In the genomic region with DNA sequence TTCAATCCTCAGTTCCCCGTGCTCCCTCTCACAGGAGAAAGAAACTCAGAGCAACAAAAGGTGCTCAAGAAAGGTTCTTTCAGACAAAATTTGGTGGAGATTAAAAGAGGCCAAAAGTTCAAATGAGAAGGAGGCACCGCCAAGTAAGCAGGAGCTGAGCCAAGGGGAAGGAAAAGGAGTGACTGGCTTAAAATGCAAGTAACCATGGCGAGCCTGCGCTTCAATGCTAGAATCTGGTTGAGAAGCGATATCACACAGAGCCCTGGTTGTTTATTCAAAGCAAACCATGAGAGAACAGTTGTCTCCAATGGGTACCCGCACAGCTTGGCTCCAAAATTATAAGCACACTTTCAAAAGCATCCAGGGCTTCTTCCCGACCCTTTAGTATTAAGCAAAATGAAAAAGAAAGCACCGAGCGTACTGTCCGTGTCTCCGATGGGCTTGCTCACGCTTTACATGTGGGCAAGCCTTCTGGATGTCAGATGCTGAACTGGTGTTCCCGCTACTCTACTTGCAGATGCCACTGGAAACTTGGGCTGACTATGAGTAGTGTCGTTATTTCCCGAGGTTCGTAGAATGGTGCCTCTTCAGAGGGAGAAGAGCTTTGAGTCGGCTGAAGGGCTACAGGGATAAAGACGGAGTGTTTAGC, we compare ENCODE assay signal across 12 mouse cellular contexts.
DNase-seq lines count a peak whose midpoint lies in the region; ATAC-seq and TF ChIP-seq lines count a peak whose summit lies in the region.
"Had no signal": no experiment of that assay in that cellular context is flagged by ENCODE, and none has a peak within 500 bp of the region (broad histone marks: within the 10 kb centered on the region; RNA-seq: fewer than 3 reads in every experiment).

No protein-coding gene starts in this region.

- intact Hi-C loops in left cerebral cortex, postnatal 10 days (cut with DNase I) = no loop called here

- peak; percentile 23 for DNase-seq in brain, adult 2 months (ENCODE audit: low read depth, low spot score)
- peak; percentile 4 to 6 for DNase-seq in cerebellum, adult 18-20 months
- DNase-seq in hindbrain, embryonic 14.5 days (ENCODE audit: low spot score) = peak; percentile 65
- peak; percentile 45 to 69 for DNase-seq in left cerebral cortex, postnatal 10 days (ENCODE audit: extremely low spot score in 1 of 2, low spot score in 2 of 2)
- no peak for DNase-seq in ovary, postnatal 14 days (ENCODE audit: low spot score)
- DNase-seq in adipocyte (ENCODE audit: low spot score) = no peak
- no peak for DNase-seq in thymus, postnatal 10 days (ENCODE audit: low spot score in 2 of 2)
- DNase-seq in thymus, adult 2 months = no peak
- DNase-seq: adrenal gland, postnatal 36 days; liver, embryonic 13.5 days had no signal

- 0 out of 2 replicates have a peak overlapping the region, but pooled peaks have one; percentile 26 for H3K27ac ChIP-seq in hindbrain, embryonic 14.5 days
- no peak overlapping the region for H3K27ac ChIP-seq in thymus, adult 2 months (ENCODE audit: control insufficient read depth, insufficient read depth, low read length)
- H3K27ac ChIP-seq: liver, embryonic 13.5 days; stomach, postnatal 0 days had no signal

- 46% methylated on average over 18 of the region's 18 CpGs for WGBS in hindbrain, embryonic 14.5 days
- WGBS in thymus, adult 2 months = 94% methylated on average over 18 of the region's 18 CpGs

- no peaks in the 10 kb centered on the region for H3K4me1 ChIP-seq in hindbrain, embryonic 14.5 days (replicated peaks; ENCODE audit: control insufficient read depth, insufficient read depth, low read length)
- no peaks in the 10 kb centered on the region for H3K4me1 ChIP-seq in thymus, adult 2 months (replicated peaks; ENCODE audit: control insufficient read depth, insufficient read depth, low read length)
- H3K4me1 ChIP-seq: liver, embryonic 13.5 days had no signal

- no peak overlapping the region for H3K4me3 ChIP-seq in hindbrain, embryonic 14.5 days (replicated peaks; ENCODE audit: low read length)
- no peak overlapping the region for H3K4me3 ChIP-seq in thymus, adult 2 months (ENCODE audit: control insufficient read depth, insufficient read depth, low read length)
- H3K4me3 ChIP-seq: liver, embryonic 13.5 days had no signal

- no peaks in the 10 kb centered on the region for H3K9me3 ChIP-seq in hindbrain, embryonic 14.5 days (ENCODE audit: control insufficient read depth, low read length)
- H3K9me3 ChIP-seq: liver, embryonic 13.5 days had no signal

- no peaks in the 10 kb centered on the region for H3K27me3 ChIP-seq in hindbrain, embryonic 14.5 days (ENCODE audit: control insufficient read depth, insufficient read depth, low read length)
- H3K27me3 ChIP-seq in thymus, adult 2 months (ENCODE audit: control insufficient read depth, insufficient read depth, low read length) = no peaks in the 10 kb centered on the region
- H3K27me3 ChIP-seq: liver, embryonic 13.5 days had no signal

- no peak overlapping the region for H3K9ac ChIP-seq in hindbrain, embryonic 14.5 days
- H3K9ac ChIP-seq: liver, embryonic 13.5 days had no signal

- H3K36me3 ChIP-seq in hindbrain, embryonic 14.5 days (replicated peaks; ENCODE audit: control insufficient read depth, insufficient read depth) = no peaks in the 10 kb centered on the region
- H3K36me3 ChIP-seq in thymus, adult 2 months (ENCODE audit: control insufficient read depth, insufficient read depth, low read length) = no peaks in the 10 kb centered on the region
- H3K36me3 ChIP-seq: G1E; liver, embryonic 13.5 days had no signal

- TF ChIP-seq CTCF in thymus, adult 2 months (IDR thresholded peaks at IDR 0.05; ENCODE audit: borderline replicate concordance, control insufficient read depth, extremely low read depth, insufficient read depth, low read length, poor library complexity) = no peak

- no peak for TF ChIP-seq POLR2A in thymus, adult 2 months (IDR thresholded peaks at IDR 0.05; ENCODE audit: control insufficient read depth, extremely low read depth, insufficient read depth, low read length, poor library complexity)

- ATAC-seq in hindbrain, embryonic 14.5 days (ENCODE audit: low FRiP score) = peak; percentile 77; the same call in 1 of the 2 replicates

- no peak overlapping the region for H3K4me2 ChIP-seq in hindbrain, embryonic 14.5 days (replicated peaks)
- H3K4me2 ChIP-seq: liver, embryonic 13.5 days had no signal

Comparison
In these comparisons a context has a peak if more than half of its experiments do, and no peak if none do; other contexts are left out.
1. DNase-seq: peak in brain, adult 2 months (single experiment), cerebellum, adult 18-20 months (2 of 2), hindbrain, embryonic 14.5 days (single experiment) and left cerebral cortex, postnatal 10 days (2 of 2); none in ovary, postnatal 14 days (single experiment), adipocyte (single experiment), thymus, postnatal 10 days (0 of 2) and thymus, adult 2 months (single experiment).